ENCODE assay signal across 18 mouse cellular contexts in the genomic region with DNA sequence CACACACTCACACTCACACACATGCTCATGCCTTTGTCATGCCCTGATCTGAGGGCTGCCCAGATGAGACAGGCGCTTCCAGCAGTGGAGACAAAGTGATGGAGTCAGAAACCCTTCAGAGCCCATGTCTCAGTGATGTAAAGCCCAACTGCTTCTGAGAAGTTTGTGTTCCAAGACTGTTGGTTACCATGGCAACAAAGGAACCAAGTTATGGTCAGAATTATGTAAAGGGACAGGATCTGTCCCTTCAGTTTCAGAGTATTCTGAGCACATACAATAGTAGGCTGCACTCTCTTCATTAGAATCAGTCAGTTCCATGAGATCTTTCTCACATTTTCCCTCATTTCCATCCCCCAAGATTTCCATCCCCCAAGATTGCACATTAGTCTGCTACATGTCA. TPM values are rescaled to one million over a fixed set of nuclear protein-coding genes. Genes with fewer than 3 reads are reported as not detected.
A peak's percentile ranks its signal among the peaks of the same experiment; 100 is the strongest.
DNase-seq lines count a peak whose midpoint lies in the region; ATAC-seq lines count a peak whose summit lies in the region.
"Had no signal": no experiment of that assay in that cellular context is flagged by ENCODE, and none has a peak within 500 bp of the region (broad histone marks: within the 10 kb centered on the region; RNA-seq: fewer than 3 reads in every experiment).

A gene (minus strand): TSS at position 165 of the 400 bp plus-strand sequence.

- H3K9ac ChIP-seq in hindbrain, embryonic 16.5 days (ENCODE audit: low read depth, low read length): no peak within 1 kb of the TSS
- no peak within 1 kb of the TSS for H3K9ac ChIP-seq in hindbrain, embryonic 11.5 days (ENCODE audit: low read depth, low read length)
- no peak within 1 kb of the TSS for H3K9ac ChIP-seq in midbrain, embryonic 15.5 days
- H3K9ac ChIP-seq in midbrain, embryonic 13.5 days (replicated peaks): no peak within 1 kb of the TSS
- H3K9ac ChIP-seq: hindbrain, embryonic 14.5 days; limb, embryonic 15.5 days had no signal

- H3K4me2 ChIP-seq in hindbrain, embryonic 16.5 days (ENCODE audit: low read length): no peak within 1 kb of the TSS
- H3K4me2 ChIP-seq in hindbrain, embryonic 11.5 days (replicated peaks; ENCODE audit: low read depth, low read length): no peak within 1 kb of the TSS
- H3K4me2 ChIP-seq in midbrain, embryonic 15.5 days: no peak within 1 kb of the TSS
- H3K4me2 ChIP-seq in midbrain, embryonic 13.5 days (replicated peaks): no peak within 1 kb of the TSS
- H3K4me2 ChIP-seq: hindbrain, embryonic 14.5 days; limb, embryonic 15.5 days had no signal

- H3K4me1 ChIP-seq in hindbrain, embryonic 16.5 days (ENCODE audit: control insufficient read depth, insufficient read depth, low read depth, low read length): no peaks in the 10 kb centered on the region; the same call in 1 of the 2 replicates
- H3K4me1 ChIP-seq in hindbrain, embryonic 11.5 days (replicated peaks; ENCODE audit: control insufficient read depth, insufficient read depth, low read length): no peaks in the 10 kb centered on the region
- peaks cover 7% of the 10 kb centered on the region for H3K4me1 ChIP-seq in midbrain, embryonic 15.5 days
- H3K4me1 ChIP-seq in midbrain, embryonic 13.5 days (replicated peaks): peaks cover 13% of the 10 kb centered on the region

- H3K27ac ChIP-seq in hindbrain, embryonic 16.5 days (ENCODE audit: low read depth, low read length): no peak within 1 kb of the TSS
- no peak within 1 kb of the TSS for H3K27ac ChIP-seq in hindbrain, embryonic 11.5 days (ENCODE audit: low read depth, low read length)
- H3K27ac ChIP-seq in midbrain, embryonic 15.5 days: no peak within 1 kb of the TSS
- no peak within 1 kb of the TSS for H3K27ac ChIP-seq in midbrain, embryonic 13.5 days
- H3K27ac ChIP-seq: hindbrain, embryonic 14.5 days had no signal

- no peak for DNase-seq in hindbrain, embryonic 11.5 days (ENCODE audit: low spot score)
- peak; percentile 29 for DNase-seq in adipocyte (ENCODE audit: low spot score)
- DNase-seq in telencephalon, adult 2 months (ENCODE audit: low read depth, low spot score): peak; percentile 59
- DNase-seq in cerebellum, postnatal 36 days: no peak
- DNase-seq: adrenal gland, postnatal 10 days; cerebellum, postnatal 14 days; gastrocnemius, postnatal 25 days; kidney, adult 18-20 months; kidney, postnatal 4 days; layer of hippocampus, postnatal 36 days; lung, postnatal 36 days; thymus, adult 2 months had no signal

- ATAC-seq in hindbrain, embryonic 16.5 days: peak; percentile 61
- no peak for ATAC-seq in hindbrain, embryonic 11.5 days (ENCODE audit: low FRiP score)
- ATAC-seq in midbrain, embryonic 15.5 days (replicated peaks): peak; percentile 48
- ATAC-seq in midbrain, embryonic 13.5 days: no peak

- no peaks in the 10 kb centered on the region for H3K27me3 ChIP-seq in hindbrain, embryonic 16.5 days (replicated peaks; ENCODE audit: control insufficient read depth, insufficient read depth, low read length)
- H3K27me3 ChIP-seq in hindbrain, embryonic 11.5 days (ENCODE audit: control insufficient read depth, insufficient read depth, low read length): no peaks in the 10 kb centered on the region
- H3K27me3 ChIP-seq in midbrain, embryonic 15.5 days (replicated peaks): no peaks in the 10 kb centered on the region
- no peaks in the 10 kb centered on the region for H3K27me3 ChIP-seq in midbrain, embryonic 13.5 days
- H3K27me3 ChIP-seq: limb, embryonic 15.5 days had no signal

- H3K9me3 ChIP-seq in hindbrain, embryonic 16.5 days (ENCODE audit: control insufficient read depth, low read length): no peaks in the 10 kb centered on the region
- no peaks in the 10 kb centered on the region for H3K9me3 ChIP-seq in hindbrain, embryonic 11.5 days (ENCODE audit: control insufficient read depth, low read length)
- no peaks in the 10 kb centered on the region for H3K9me3 ChIP-seq in midbrain, embryonic 15.5 days
- H3K9me3 ChIP-seq in midbrain, embryonic 13.5 days: no peaks in the 10 kb centered on the region
- H3K9me3 ChIP-seq: limb, embryonic 15.5 days had no signal

- no peak within 1 kb of the TSS for H3K4me3 ChIP-seq in hindbrain, embryonic 16.5 days (ENCODE audit: low read length)
- no peak within 1 kb of the TSS for H3K4me3 ChIP-seq in hindbrain, embryonic 11.5 days (ENCODE audit: low read depth, low read length)
- no peak within 1 kb of the TSS for H3K4me3 ChIP-seq in midbrain, embryonic 15.5 days
- H3K4me3 ChIP-seq in midbrain, embryonic 13.5 days (replicated peaks): no peak within 1 kb of the TSS
- H3K4me3 ChIP-seq: limb, embryonic 15.5 days had no signal

- WGBS in hindbrain, embryonic 16.5 days: 88% methylated on average over 1 of the region's 1 CpGs
- WGBS in hindbrain, embryonic 11.5 days: 85% methylated on average over 1 of the region's 1 CpGs
- WGBS in midbrain, embryonic 15.5 days: 89% methylated on average over 1 of the region's 1 CpGs
- 89% methylated on average over 1 of the region's 1 CpGs for WGBS in midbrain, embryonic 13.5 days

- H3K36me3 ChIP-seq in hindbrain, embryonic 16.5 days (ENCODE audit: control insufficient read depth, insufficient read depth, low read length): no peaks in the 10 kb centered on the region
- H3K36me3 ChIP-seq in hindbrain, embryonic 11.5 days (ENCODE audit: control insufficient read depth, insufficient read depth, low read length): no peaks in the 10 kb centered on the region
- H3K36me3 ChIP-seq in midbrain, embryonic 15.5 days (replicated peaks): no peaks in the 10 kb centered on the region
- H3K36me3 ChIP-seq in midbrain, embryonic 13.5 days: no peaks in the 10 kb centered on the region
- H3K36me3 ChIP-seq: limb, embryonic 15.5 days had no signal

RNA-seq across cellular contexts. Expression of the gene that starts here (rescaled TPM):
- 0.05 TPM in 1 of 2 replicates, not detected in the other for polyA plus RNA-seq in hindbrain, embryonic 16.5 days (2015; fragmentation: Nextera tagmentation; extraction: Ambion mirVana)
- 0.20 and 0.46 TPM in 2 replicates for polyA plus RNA-seq in hindbrain, embryonic 11.5 days (2014; fragmentation: Nextera tagmentation; extraction: Ambion mirVana)
- polyA plus RNA-seq in midbrain, embryonic 15.5 days (2015; fragmentation: Nextera tagmentation; extraction: Ambion mirVana): 0.08 TPM in 1 of 2 replicates, not detected in the other
- polyA plus RNA-seq in midbrain, embryonic 13.5 days (2015; fragmentation: Nextera tagmentation; extraction: Ambion mirVana): 0.15 TPM in 1 of 2 replicates, not detected in the other
- polyA plus RNA-seq: embryonic facial prominence, embryonic 11.5 days; thymus, adult 2 months had no signal

Comparison
In these comparisons a context has a peak if more than half of its experiments do, and no peak if none do; other contexts are left out.
1. Peak in ATAC-seq in hindbrain, embryonic 16.5 days; RNA of the gene not detected or under 1 TPM.
2. Peak in ATAC-seq in midbrain, embryonic 15.5 days; RNA of the gene not detected or under 1 TPM.
3. DNase-seq: peak in adipocyte (single experiment) and telencephalon, adult 2 months (single experiment); none in hindbrain, embryonic 11.5 days (single experiment) and cerebellum, postnatal 36 days (0 of 2).